Mouse (Mus musculus): Measurements from ENCODE around the gene 2300003K06Rik. TPM values are rescaled to one million over a fixed set of nuclear protein-coding genes. Genes with fewer than 3 reads are reported as not detected.
"Not testable (repeated sequence)": the region's sequence is repeated elsewhere in the genome, so short reads cannot be mapped to it uniquely, and the experiment has no call there.

Gene 2300003K06Rik
- polyA plus RNA-seq, 1 experiment from 2014 or later, result not detected

- H3K4me3 ChIP-seq; H3K9me3 ChIP-seq; H3K9ac ChIP-seq (replicated peaks); H3K36me3 ChIP-seq; H3K4me2 ChIP-seq (replicated peaks); H3K27me3 ChIP-seq; ATAC-seq (replicated peaks); H3K27ac ChIP-seq (replicated peaks); H3K4me1 ChIP-seq: not testable (repeated sequence)
- no CpG with 5 or more reads among the region's 1 CpGs for WGBS
These were observed 39.0 kb downstream of the 2300003K06Rik start, which contains the start of gene Gm11569 for GRCm38 (mm10) chr11:99798832-99799231. Gm11569 (minus strand) TSS chr11:99798932.

- Histone ChIP-seq H3K27ac (replicated peaks) (no peak within 1 kb of the TSS), H3K27me3 (no peaks in the 10 kb centered on the region), H3K9ac (replicated peaks) (no peak within 1 kb of the TSS), H3K4me1 (no peaks in the 10 kb centered on the region), H3K4me3 (no peak within 1 kb of the TSS), H3K9me3 (no peaks in the 10 kb centered on the region), H3K36me3 (no peaks in the 10 kb centered on the region), H3K4me2 (replicated peaks) (no peak within 1 kb of the TSS)
- WGBS, result 72% methylated on average over 2 of the region's 2 CpGs
- no peak for ATAC-seq (replicated peaks)
These were observed 44.5 kb downstream of the 2300003K06Rik start, which contains the start of gene Gm11596 for GRCm38 (mm10) chr11:99793367-99793766. Gm11596 (minus strand) TSS chr11:99793467.

Other genes with a start within 250 kb of the 2300003K06Rik start
- gene Krtap1-3, start 246.7 kb downstream of the 2300003K06Rik start, polyA plus RNA-seq (2015; fragmentation: Nextera tagmentation; extraction: Ambion mirVana), result not detected in 2 replicates
- gene Krtap9-3, start 240.0 kb downstream of the 2300003K06Rik start, polyA plus RNA-seq (2015; fragmentation: Nextera tagmentation; extraction: Ambion mirVana), result not detected in 2 replicates
- gene Gm11938, start 234.8 kb downstream of the 2300003K06Rik start, polyA plus RNA-seq (2015; fragmentation: Nextera tagmentation; extraction: Ambion mirVana), result not detected in 2 replicates
- not detected in 2 replicates for gene Gm11937, start 227.9 kb downstream of the 2300003K06Rik start, polyA plus RNA-seq (2015; fragmentation: Nextera tagmentation; extraction: Ambion mirVana)
- not detected in 2 replicates for gene Krtap2-4, start 223.2 kb downstream of the 2300003K06Rik start, polyA plus RNA-seq (2015; fragmentation: Nextera tagmentation; extraction: Ambion mirVana)
- gene Gm11562, start 217.6 kb downstream of the 2300003K06Rik start, polyA plus RNA-seq (2015; fragmentation: Nextera tagmentation; extraction: Ambion mirVana), result not detected in 2 replicates
- gene Krtap4-1, start 209.8 kb downstream of the 2300003K06Rik start, polyA plus RNA-seq (2015; fragmentation: Nextera tagmentation; extraction: Ambion mirVana), result not detected in 2 replicates
- not detected in 2 replicates for gene Krtap4-2, start 203.0 kb downstream of the 2300003K06Rik start, polyA plus RNA-seq (2015; fragmentation: Nextera tagmentation; extraction: Ambion mirVana)
- not detected in 2 replicates for gene Krtap4-7, start 194.0 kb downstream of the 2300003K06Rik start, polyA plus RNA-seq (2015; fragmentation: Nextera tagmentation; extraction: Ambion mirVana)
- not detected in 2 replicates for gene Gm11555, start 187.8 kb downstream of the 2300003K06Rik start, polyA plus RNA-seq (2015; fragmentation: Nextera tagmentation; extraction: Ambion mirVana)
- not detected in 2 replicates for gene Gm11563, start 179.1 kb downstream of the 2300003K06Rik start, polyA plus RNA-seq (2015; fragmentation: Nextera tagmentation; extraction: Ambion mirVana)
- not detected in 2 replicates for gene Krtap4-6, start 172.1 kb downstream of the 2300003K06Rik start, polyA plus RNA-seq (2015; fragmentation: Nextera tagmentation; extraction: Ambion mirVana)
- not detected in 2 replicates for gene Gm14190, start 147.3 kb downstream of the 2300003K06Rik start, polyA plus RNA-seq (2015; fragmentation: Nextera tagmentation; extraction: Ambion mirVana)
- not detected in 2 replicates for gene Gm14180, start 103.8 kb downstream of the 2300003K06Rik start, polyA plus RNA-seq (2015; fragmentation: Nextera tagmentation; extraction: Ambion mirVana)
- gene Gm11595, start 65.2 kb downstream of the 2300003K06Rik start, polyA plus RNA-seq (2015; fragmentation: Nextera tagmentation; extraction: Ambion mirVana), result not detected in 2 replicates
- gene Krtap4-8, start 57.4 kb downstream of the 2300003K06Rik start, polyA plus RNA-seq (2015; fragmentation: Nextera tagmentation; extraction: Ambion mirVana), result not detected in 2 replicates
- not detected in 2 replicates for gene Krtap4-9, start 52.9 kb downstream of the 2300003K06Rik start, polyA plus RNA-seq (2015; fragmentation: Nextera tagmentation; extraction: Ambion mirVana)
- gene Gm11596, start 44.6 kb downstream of the 2300003K06Rik start, polyA plus RNA-seq (2015; fragmentation: Nextera tagmentation; extraction: Ambion mirVana), result not detected in 2 replicates
- not detected in 2 replicates for gene Gm11569, start 39.1 kb downstream of the 2300003K06Rik start, polyA plus RNA-seq (2015; fragmentation: Nextera tagmentation; extraction: Ambion mirVana)
- not detected in 2 replicates for gene Gm11554, start 33.6 kb downstream of the 2300003K06Rik start, polyA plus RNA-seq (2015; fragmentation: Nextera tagmentation; extraction: Ambion mirVana)
- not detected in 2 replicates for gene Krtap4-13, start 28.2 kb downstream of the 2300003K06Rik start, polyA plus RNA-seq (2015; fragmentation: Nextera tagmentation; extraction: Ambion mirVana)
- not detected in 2 replicates for gene Gm11564, start 22.4 kb downstream of the 2300003K06Rik start, polyA plus RNA-seq (2015; fragmentation: Nextera tagmentation; extraction: Ambion mirVana)
- gene Krtap4-16, start 13.5 kb upstream of the 2300003K06Rik start, polyA plus RNA-seq (2015; fragmentation: Nextera tagmentation; extraction: Ambion mirVana), result not detected in 2 replicates
- not detected in 2 replicates for gene Gm11568, start 19.9 kb upstream of the 2300003K06Rik start, polyA plus RNA-seq (2015; fragmentation: Nextera tagmentation; extraction: Ambion mirVana)
- not detected in 2 replicates for gene Gm11559, start 26.4 kb upstream of the 2300003K06Rik start, polyA plus RNA-seq (2015; fragmentation: Nextera tagmentation; extraction: Ambion mirVana)
- not detected in 2 replicates for gene Krtap9-1, start 35.3 kb upstream of the 2300003K06Rik start, polyA plus RNA-seq (2015; fragmentation: Nextera tagmentation; extraction: Ambion mirVana)
- not detected in 2 replicates for gene Gm11567, start 41.1 kb upstream of the 2300003K06Rik start, polyA plus RNA-seq (2015; fragmentation: Nextera tagmentation; extraction: Ambion mirVana)
- gene Krtap31-1, start 69.9 kb upstream of the 2300003K06Rik start, polyA plus RNA-seq (2015; fragmentation: Nextera tagmentation; extraction: Ambion mirVana), result not detected in 2 replicates
- not detected in 2 replicates for gene Gm11565, start 76.7 kb upstream of the 2300003K06Rik start, polyA plus RNA-seq (2015; fragmentation: Nextera tagmentation; extraction: Ambion mirVana)
- not detected in 2 replicates for gene Krtap31-2, start 98.2 kb upstream of the 2300003K06Rik start, polyA plus RNA-seq (2015; fragmentation: Nextera tagmentation; extraction: Ambion mirVana)
- gene Krtap9-5, start 110.4 kb upstream of the 2300003K06Rik start, polyA plus RNA-seq (2015; fragmentation: Nextera tagmentation; extraction: Ambion mirVana), result not detected in 2 replicates
- gene Krtap29-1, start 141.0 kb upstream of the 2300003K06Rik start, polyA plus RNA-seq (2015; fragmentation: Nextera tagmentation; extraction: Ambion mirVana), result not detected in 2 replicates
- gene Krtap16-1, start 148.5 kb upstream of the 2300003K06Rik start, polyA plus RNA-seq (2015; fragmentation: Nextera tagmentation; extraction: Ambion mirVana), result not detected in 2 replicates
- gene Krtap17-1, start 155.9 kb upstream of the 2300003K06Rik start, polyA plus RNA-seq (2015; fragmentation: Nextera tagmentation; extraction: Ambion mirVana), result not detected in 2 replicates
- gene Krt33a, start 178.1 kb upstream of the 2300003K06Rik start, polyA plus RNA-seq (2015; fragmentation: Nextera tagmentation; extraction: Ambion mirVana), result not detected in 2 replicates
- gene Krt33b, start 191.8 kb upstream of the 2300003K06Rik start, polyA plus RNA-seq (2015; fragmentation: Nextera tagmentation; extraction: Ambion mirVana), result not detected in 2 replicates
- gene Krt34, start 203.5 kb upstream of the 2300003K06Rik start, polyA plus RNA-seq (2015; fragmentation: Nextera tagmentation; extraction: Ambion mirVana), result not detected in 2 replicates
- gene Krt31, start 212.5 kb upstream of the 2300003K06Rik start, polyA plus RNA-seq (2015; fragmentation: Nextera tagmentation; extraction: Ambion mirVana), result not detected in 2 replicates

Measured in forebrain, embryonic 15.5 days (tissue).